Mouse (Mus musculus) left cerebral cortex, adult 18-20 months (tissue): Measurements from ENCODE around the gene Il31ra. TPM values are rescaled to one million over a fixed set of nuclear protein-coding genes. Genes with fewer than 3 reads are reported as not detected.
A peak's percentile ranks its signal among the peaks of the same experiment; 100 is the strongest.

Experiments used
- DNase-seq, 2 experiments: peaks; one replicate each; pipeline ENCODE4 v3.0.0; 2021 to 2022; ENCODE audit warnings: low spot score in 2 of 2, mixed read lengths in 1 of 2
- total RNA-seq, 2 experiments: library from RNA; stranded (reverse); gene quantifications; 2 replicates each; pipeline ENCODE4 v1.2.3; 2021

Il31ra gene
- total RNA-seq, 2 experiments from 2014 or later: 0.12 TPM; not detected in 1

- no peak for DNase-seq
Observed at GRCm38 (mm10) chr13:112569606-112570005, 24.6 kb downstream of the Il31ra start.

DNA sequence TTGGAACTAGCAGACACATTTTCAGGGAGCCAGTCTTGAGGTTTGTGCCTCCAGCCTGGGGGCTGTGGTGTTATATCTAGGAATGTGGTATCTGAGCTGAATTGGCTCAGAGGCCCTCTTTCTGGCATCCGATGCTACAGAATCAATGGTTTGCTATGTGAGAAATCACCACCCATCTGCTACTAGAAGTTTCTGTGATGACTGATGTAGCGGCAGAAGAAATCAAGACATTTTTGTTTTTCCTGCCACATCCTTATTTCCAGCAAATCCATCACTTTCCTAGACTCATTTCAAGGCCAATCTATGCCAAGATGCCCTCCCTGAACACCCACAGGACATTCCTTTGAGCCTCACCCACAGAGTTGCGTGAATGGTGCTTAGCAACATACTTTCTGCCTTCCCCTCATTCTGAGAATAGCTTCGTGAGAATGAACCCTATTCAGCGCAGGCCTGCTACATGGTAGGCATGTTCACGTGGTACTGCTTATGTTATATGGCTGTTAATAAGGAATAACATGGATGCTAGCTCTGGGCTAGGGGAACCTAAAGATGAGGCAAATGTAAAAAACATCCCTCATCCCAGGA is 33.5 kb downstream of the Il31ra start:
- DNase-seq: peak in 1 of 2 experiments; percentile 6

DNA sequence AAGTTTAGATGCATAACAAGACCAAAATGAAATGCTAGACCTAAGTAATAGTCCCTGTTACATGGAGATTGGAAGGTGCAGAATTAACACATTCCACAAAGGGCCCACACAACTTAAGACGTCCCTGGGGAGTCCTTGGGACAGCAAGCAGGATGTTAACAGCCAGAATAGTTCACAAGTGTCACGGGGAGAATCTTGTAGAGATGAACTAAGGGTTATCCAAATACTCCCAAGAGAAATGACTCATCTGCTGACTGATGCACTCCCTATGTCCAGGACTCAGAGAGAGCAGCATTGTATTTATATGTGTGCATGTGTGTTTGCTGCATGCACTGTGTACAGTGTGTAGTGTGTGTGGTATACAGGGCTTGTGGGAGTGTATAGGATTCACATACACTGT is 37.7 kb downstream of the Il31ra start:
- no peak for DNase-seq

GRCm38 (mm10) chr13:112553304-112553703 is 40.9 kb downstream of the Il31ra start:
- DNase-seq: no peak

DNA sequence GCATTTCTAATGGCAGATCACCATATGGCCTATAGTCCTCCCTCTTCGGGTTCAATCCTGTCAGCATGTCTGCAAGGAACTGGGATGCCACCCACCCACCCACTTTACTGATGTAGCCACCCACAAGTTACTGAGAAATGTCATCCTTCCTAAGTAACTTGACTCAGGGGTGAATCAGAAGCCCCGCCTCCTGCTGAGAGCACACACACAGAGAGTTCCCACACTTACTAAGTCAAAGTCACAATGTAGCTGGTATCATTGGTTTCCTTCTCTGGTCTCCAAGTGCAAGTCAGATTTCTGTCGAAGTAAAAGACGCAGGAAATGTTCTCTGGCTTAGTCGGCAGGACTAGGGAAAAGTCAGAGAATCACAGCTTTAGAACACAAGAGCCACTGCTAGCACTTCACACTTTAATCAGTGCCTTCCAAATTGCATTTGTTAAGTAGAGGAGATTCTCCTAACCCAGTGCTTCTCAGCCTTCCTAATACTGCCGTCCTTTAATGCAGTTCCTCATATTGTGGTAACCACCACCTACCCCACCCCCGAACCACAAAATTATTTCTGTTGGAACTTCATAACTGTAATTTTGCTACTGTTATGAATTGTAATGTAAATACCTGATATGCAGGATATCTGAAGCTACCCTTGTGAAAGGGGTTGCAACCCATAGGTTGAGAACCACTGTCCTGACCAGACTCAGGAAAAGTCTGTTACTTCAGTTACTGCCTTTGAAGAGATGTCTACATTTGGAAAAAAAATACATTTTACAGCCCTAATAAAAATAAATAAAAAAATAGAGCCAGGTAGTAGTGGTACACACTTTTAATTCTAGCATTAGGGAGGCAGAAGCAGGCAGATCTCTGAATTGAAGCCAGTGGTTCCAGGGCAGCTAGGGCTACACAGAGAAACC is 42.3 kb downstream of the Il31ra start:
- no peak for DNase-seq

DNA sequence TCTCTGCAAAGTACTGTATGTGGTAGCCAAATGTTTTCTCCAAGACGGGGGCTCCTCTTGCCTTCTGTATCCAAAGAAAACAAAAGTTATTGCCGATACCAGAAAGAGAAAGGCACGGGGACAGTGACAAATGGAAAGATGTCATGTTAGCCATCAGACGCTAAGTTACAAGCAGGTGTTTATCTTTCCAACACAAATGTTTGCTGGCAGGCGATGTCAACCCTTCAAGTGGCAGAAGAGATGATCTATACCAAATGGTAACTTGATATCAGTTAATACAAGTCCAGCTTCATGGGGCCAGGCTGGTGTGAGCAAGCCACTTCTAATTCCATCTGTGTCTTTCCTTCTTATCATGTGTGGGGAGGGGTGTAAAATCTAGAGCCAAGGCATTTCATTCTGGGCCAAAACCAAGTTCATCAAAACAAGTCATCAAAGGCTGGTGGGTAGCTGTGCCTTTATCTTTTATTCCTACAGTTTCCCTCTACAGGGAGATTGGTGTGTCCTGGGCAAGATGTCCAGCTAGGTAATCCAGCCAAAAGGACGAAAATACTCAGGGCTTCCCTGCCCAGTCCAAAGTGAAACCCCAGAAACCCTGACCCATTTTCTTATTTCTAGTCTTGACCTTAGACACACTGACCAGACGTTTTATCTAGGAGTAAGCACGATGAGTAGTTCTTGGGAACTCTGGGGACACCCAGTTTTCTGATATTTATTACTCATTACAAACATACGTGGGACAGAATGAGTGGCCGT is 52.8 kb downstream of the Il31ra start:
- no peak for DNase-seq

DNA sequence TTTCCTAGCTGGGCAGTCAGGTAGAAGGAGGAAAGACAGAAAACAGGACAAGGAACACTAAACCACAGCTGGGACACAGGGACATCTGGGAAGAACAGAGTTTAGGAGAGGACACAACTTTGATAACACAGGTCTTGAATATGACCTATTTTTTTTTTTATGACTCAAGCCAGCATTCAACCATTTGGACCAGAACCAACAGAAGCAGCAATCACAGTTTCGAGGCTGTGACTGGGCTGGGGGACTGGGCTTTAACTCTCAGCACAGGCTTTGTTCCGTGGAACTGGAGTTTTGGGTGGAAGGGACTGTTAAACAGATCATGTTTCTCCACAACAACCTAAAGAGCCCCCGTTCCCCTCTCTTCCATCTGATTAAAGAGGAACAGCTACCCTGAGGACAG is 53.5 kb downstream of the Il31ra start:
- no peak for DNase-seq

GRCm38 (mm10) chr13:112537065-112537464 is 57.1 kb downstream of the Il31ra start:
- no peak for DNase-seq

DNA sequence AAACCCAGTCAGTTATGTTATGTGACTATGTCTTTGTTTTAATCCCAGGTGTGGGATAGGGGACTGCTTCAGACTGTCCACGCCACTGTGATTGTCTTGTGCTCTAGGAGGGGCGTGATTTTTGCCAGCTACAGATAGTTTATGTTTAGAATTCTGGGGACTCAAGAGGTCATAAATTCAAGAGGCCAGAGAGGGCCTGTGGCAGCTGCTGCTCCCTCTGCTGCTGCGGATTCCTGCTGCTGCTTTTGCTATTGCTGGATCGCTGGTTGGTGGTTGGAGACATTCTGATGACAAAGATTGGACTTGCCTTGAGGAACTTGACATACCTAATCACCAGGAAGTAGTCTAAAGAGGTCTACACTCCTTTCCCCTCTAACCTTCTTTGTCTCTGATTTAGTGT is 57.5 kb downstream of the Il31ra start:
- no peak for DNase-seq

- no peak for DNase-seq
Observed at GRCm38 (mm10) chr13:112533556-112533955, 60.6 kb downstream of the Il31ra start.

DNA sequence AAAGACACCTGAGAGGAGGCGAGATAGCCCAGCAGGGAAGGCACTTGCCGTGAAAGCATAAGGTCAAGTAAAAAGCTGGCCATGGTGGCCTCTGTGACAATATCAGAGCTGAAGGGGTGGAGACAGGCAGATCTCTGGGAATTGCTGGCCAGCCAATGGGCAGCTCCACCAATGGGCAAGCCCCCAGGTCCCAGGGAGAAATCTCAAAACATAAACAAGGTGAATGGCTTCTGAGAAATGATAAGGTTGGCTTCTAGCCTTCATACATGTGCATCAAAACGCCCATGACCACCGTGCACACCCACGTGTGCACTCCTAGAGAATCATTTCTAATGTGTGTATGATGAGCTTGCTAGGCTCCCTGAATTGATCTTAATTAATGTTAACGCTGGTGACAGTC is 61.9 kb downstream of the Il31ra start:
- no peak for DNase-seq

DNA sequence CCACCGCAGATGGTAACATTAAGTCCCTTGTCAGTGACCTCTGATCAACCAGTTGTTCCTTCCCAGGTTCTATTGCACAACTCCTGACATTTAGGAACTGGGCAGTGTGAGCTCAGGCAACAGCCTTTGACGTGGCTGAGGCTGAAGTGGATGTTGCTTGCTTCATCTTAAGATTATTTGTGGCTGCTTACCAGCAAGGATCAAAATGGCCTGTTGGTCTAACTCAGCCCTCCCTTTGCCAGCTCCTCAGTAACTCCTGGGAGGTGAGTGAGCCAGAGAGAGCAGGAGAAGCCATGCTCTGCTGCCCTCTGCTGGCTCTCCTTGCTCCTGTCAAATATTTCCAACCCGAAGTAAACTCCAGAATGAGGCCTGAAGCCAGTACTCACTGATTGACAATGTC is 64.3 kb downstream of the Il31ra start:
- DNase-seq: peak; percentile 65

DNA sequence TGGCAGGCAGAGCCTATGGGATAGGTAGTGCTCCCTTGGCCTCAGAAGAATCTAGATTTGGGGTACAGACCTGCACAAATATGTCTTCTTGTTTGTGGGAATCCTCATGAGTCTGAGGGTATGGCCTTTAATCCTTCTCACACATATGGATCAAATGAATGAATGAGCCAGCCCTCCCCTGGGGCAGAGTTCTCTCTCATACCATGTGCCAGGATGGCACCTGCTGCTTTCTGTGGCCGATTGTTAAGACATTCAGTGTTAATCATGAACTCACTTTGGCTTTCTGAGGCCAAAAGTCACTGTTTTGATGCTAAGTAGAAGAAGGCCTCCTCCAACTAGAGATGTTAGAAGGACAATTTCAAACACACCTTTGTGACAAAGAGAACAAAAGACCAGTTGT is 67.0 kb downstream of the Il31ra start:
- DNase-seq: no peak

DNA sequence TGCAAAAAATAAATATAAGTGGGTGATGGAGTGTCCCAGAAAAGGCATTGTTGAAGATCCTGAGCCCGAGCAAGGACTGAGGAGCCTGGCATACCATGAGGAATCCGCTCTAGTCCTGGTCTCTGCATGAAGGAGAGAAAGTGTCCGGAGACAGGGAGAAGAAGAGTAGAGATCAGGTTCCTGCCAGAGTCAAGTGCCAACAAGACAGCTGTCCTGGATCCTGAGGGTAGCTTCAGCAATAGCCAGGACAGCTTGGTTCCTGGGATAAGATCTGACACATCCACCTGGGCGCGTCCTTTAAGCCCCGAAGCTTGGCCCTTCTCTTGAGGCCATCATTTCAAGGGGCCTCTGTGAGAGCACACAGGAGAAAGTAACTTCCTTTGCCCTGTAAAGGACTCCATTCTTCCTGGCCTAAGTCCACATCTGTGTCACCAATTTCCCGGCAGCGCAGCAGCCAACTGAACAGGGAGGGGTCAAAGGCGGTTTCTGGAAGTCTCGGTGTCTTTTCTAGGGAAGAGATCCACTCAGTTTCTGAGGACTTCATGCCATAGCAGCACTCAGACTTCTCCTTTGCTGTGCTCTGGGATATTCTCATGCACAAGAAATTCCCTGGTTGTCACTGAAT is 70.7 kb downstream of the Il31ra start:
- no peak for DNase-seq

GRCm38 (mm10) chr13:112522896-112523295 is 71.3 kb downstream of the Il31ra start:
- no peak for DNase-seq

GRCm38 (mm10) chr13:112522261-112522660 is 71.9 kb downstream of the Il31ra start:
- DNase-seq: no peak

- DNase-seq: no peak
Observed at GRCm38 (mm10) chr13:112514546-112514945, 79.6 kb downstream of the Il31ra start.

- no peak for DNase-seq
Observed at GRCm38 (mm10) chr13:112512824-112513223, 81.3 kb downstream of the Il31ra start.

DNA sequence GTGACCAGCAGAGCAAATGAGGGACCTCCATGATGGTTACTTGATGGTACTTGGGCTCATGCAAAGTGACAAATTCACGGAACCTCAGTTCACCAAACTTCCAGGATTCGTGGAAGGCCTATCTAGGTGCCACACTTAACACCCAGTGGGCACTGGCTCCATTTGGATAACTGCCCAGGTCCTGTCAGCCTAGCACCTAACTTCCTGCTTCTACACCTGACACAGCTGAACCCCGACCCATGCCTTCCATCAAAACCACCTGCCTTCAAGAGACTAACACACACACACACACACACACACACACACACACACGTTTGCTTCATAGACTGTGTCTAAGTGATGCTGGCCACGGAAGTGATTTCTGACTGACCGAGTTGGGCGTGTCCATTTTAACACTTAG is 82.3 kb downstream of the Il31ra start:
- no peak for DNase-seq

GRCm38 (mm10) chr13:112511261-112511660 is 82.9 kb downstream of the Il31ra start:
- DNase-seq: peak in 1 of 2 experiments; percentile 13

GRCm38 (mm10) chr13:112510437-112511212 is 83.5 kb downstream of the Il31ra start:
- no peak for DNase-seq
